Mouse (Mus musculus): ENCODE results near the gene G6pc2.

GRCm38 (mm10) chr2:69239315-69239714 lies 28.4 kb downstream of the G6pc2 start:
- TF ChIP-seq CTCF (IDR thresholded peaks at IDR 0.05; ENCODE audit: low read depth, low read length): no peak
- no peak for TF ChIP-seq GATA1 (IDR thresholded peaks at IDR 0.05; ENCODE audit: borderline replicate concordance, low read length)
